Mouse (Mus musculus) testis, adult 2 months (tissue): ENCODE results near the gene Zdhhc6.

Source experiments
- CTCF ChIP-seq: fragments of 200-500 bp; IDR thresholded peaks from 2 replicates; pipeline ENCODE4 v1.5.1; 2012; ENCODE audit warnings: low read depth, mild to moderate bottlenecking, inconsistent platforms, low read length, moderate library complexity; ENCODE audit not compliant: control insufficient read depth, insufficient read depth, insufficient replicate concordance
- POLR2A ChIP-seq: fragments of 200-500 bp; IDR thresholded peaks from 2 replicates; pipeline ENCODE4 v1.6.1; 2012; ENCODE audit warnings: low read depth, mild to moderate bottlenecking, inconsistent platforms, low read length, moderate library complexity; ENCODE audit not compliant: control insufficient read depth

DNA sequence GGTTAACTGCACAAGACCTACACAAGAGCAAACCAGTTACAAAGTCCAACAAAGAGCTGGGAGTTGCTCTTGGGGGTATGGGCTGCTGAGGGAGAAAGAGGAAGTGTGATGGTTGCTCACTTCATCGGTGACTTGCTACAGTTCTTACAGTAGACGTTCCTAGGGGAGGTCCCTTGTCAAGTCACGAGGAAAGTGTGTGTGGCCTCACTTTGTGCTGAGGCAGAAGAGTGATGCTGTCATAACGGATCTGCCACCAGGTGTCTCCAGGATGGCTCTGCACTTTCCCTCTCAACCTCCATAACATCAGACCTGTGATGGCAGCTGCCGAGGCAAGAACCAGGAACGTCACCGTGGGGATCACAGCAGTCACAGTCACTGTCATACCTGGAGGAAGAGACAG lies 88.7 kb downstream of the Zdhhc6 start:
- no peak for TF ChIP-seq POLR2A
- peak; percentile 2; the same call in 1 of the 2 replicates for TF ChIP-seq CTCF
